Mouse (Mus musculus): ENCODE measurements at regions not wholly inside any gene's neighbourhood (a gene's known extent, or its start where the extent isn't known, plus 50 kb on each side); places are given as distances from the start of the nearest gene placed in this dataset.

DNA sequence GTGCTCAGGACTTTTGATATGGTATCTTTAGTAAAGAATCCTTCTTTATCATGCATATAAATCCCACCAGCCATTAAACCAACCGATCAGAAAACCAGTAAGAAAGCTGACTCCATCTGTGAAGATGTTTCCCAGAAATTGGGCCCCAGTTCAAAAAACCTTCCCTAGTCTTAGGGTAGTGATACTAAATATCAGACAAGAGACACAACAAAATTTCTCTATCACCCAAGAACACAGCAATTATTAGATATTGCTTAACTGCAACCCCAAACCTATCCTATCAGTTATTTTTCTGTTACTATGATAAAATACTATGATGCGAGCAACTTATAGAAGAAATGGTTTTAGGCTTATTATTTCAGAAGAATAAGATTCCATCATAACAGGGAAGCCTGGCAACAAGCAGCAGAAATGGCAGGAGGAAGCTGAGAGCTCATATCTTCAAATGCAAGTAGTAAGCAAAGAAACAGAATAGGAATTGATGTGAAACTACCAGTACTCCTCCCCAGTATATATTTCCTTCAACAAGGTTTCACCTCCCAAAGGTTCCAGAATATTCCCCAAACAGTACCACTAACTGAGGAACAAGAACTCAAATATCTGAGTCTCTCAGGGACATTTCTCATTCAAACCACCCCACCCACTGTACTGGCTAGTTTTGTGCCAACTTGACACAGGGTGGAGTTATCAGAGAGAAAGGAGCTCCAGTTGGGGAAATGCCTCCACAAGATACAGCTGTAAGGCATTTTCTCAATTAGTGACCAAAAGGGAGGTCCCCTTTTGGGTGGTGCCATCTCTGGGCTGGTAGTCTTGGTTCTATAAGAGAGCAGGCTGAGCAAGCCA is 234.1 kb downstream of the Tex13c3 start:
- no peak overlapping the region for H3K4me3 ChIP-seq (ENCODE audit: insufficient read depth, low read length)
- H3K27ac ChIP-seq (ENCODE audit: insufficient read depth, low read length), result no peak overlapping the region
- no peaks in the 10 kb centered on the region for H3K4me1 ChIP-seq (ENCODE audit: control insufficient read depth, insufficient read depth, low read length)
- TF ChIP-seq CTCF (IDR thresholded peaks at IDR 0.05; ENCODE audit: extremely low read depth, insufficient read depth, low read length) (no peak), POLR2A (IDR thresholded peaks at IDR 0.05; ENCODE audit: extremely low read depth, insufficient read depth, low read length) (no peak)

DNA sequence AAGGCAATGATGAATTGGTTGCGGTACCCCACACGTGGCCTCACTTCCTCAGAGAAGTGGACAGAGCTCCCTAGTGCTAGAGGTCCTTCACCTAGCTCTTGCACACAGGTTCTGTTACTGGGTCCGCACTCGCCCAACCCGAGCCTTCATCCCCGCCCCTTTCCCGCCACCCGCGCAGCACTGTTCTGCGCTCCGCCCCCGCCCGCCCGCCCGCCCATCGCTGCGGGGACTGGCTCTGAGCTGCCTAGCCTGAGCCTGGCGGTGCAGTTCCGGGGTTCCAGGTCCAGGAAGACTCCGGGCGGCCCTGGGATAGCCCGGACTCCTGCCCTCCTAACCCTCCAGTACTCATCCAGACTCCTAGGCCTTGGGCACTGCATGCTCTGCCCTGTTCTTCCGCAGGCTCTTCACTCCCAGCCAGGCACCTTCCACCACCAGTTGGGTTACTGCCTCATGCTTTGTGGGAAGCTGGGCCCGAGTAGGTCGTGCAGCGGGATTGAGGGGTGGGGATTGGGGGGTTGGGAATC is 243.3 kb downstream of the Tex13c3 start:
- no peaks in the 10 kb centered on the region for H3K4me1 ChIP-seq (ENCODE audit: control insufficient read depth, insufficient read depth, low read length)
- peak overlapping the region; percentile 96 for H3K4me3 ChIP-seq (ENCODE audit: insufficient read depth, low read length)
- peak overlapping the region; percentile 70 for H3K27ac ChIP-seq (ENCODE audit: insufficient read depth, low read length)
- TF ChIP-seq CTCF (IDR thresholded peaks at IDR 0.05; ENCODE audit: extremely low read depth, insufficient read depth, low read length), result no peak
- TF ChIP-seq POLR2A (IDR thresholded peaks at IDR 0.05; ENCODE audit: extremely low read depth, insufficient read depth, low read length), result peak; percentile 47; the same call in 1 of the 2 replicates

DNA sequence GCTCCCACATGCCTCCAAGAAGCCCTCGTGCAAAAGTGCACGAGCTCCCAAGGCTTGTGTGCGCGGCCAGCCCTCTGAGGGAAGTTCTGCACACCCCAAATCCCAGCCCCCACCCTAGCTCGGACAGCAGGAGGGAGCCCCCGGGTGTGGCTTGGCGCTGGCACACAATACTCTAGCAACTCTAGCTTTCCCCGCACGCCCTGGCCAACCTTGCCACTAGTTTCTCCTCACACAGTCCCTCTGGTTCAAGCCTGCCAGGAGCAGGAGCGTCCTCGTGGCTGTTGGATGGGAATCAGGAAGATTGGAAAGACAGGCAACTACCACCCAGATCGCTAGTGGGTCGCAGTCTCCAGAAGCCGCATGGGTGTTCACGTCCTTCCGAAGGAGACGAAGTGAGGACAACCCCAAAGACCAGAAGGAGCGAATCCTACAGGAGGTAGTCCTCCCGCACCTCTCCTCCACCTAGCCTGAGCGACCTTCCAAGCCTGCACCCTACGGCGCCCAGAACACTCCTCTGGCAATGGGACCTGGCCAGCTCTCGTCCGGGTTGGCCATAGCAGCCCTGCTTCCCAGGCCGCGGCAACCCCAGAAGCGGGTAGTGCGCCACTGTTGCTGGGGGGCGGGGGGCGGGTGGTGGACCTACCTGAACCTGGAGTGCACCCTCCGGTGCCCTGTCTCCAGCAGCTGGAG is 243.9 kb downstream of the Tex13c3 start:
- TF ChIP-seq POLR2A (IDR thresholded peaks at IDR 0.05; ENCODE audit: extremely low read depth, insufficient read depth, low read length) (no peak), CTCF (IDR thresholded peaks at IDR 0.05; ENCODE audit: extremely low read depth, insufficient read depth, low read length) (no peak)
- Histone ChIP-seq H3K4me1 (ENCODE audit: control insufficient read depth, insufficient read depth, low read length) (no peaks in the 10 kb centered on the region), H3K4me3 (ENCODE audit: insufficient read depth, low read length) (peak overlapping the region; percentile 96), H3K27ac (ENCODE audit: insufficient read depth, low read length) (peak overlapping the region; percentile 70)

DNA sequence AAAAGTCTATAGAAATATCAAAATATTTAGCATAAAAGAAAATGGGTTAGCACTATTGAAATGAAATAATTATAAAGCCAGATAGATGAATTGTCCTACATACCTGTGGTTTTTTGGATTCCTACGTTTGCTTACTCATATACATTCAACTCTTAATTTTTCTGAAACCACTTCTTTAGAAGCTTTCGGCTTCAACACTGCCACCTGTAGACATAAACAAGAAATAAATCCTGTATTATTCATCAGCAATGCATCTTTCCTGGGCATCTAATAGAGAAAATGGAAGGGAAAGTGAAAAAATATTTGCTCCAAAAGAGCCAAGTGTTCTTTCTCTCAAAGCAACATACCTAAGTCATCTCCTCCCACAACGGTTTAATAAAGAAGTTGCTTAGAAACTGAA is 245.7 kb downstream of the Tex13c3 start:
- Histone ChIP-seq H3K27ac (ENCODE audit: insufficient read depth, low read length) (no peak overlapping the region), H3K4me3 (ENCODE audit: insufficient read depth, low read length) (peak overlapping the region; percentile 96; the same call in 1 of the 2 replicates), H3K4me1 (ENCODE audit: control insufficient read depth, insufficient read depth, low read length) (no peaks in the 10 kb centered on the region)
- no peak for TF ChIP-seq CTCF (IDR thresholded peaks at IDR 0.05; ENCODE audit: extremely low read depth, insufficient read depth, low read length)
- TF ChIP-seq POLR2A (IDR thresholded peaks at IDR 0.05; ENCODE audit: extremely low read depth, insufficient read depth, low read length), result no peak

DNA sequence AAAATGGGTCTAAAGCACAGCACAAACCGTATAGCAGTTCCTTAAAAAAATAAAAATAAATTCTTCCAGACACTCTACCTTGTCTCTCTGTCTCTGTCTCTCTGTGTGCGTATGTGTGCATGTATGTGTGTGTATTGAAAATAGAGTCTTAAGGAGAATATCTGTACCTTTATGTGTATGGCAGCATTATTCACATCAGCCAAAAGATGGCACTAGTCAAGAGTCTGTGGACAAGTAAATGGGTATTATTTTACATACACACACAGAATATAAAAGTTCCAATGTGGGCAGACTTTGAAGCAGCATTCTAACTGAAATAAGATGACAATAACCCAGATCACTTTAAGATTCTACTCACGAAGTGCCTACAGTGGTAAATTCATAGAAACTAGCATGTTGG is 249.3 kb downstream of the Tex13c3 start:
- Histone ChIP-seq H3K27ac (ENCODE audit: insufficient read depth, low read length) (no peak overlapping the region), H3K4me3 (ENCODE audit: insufficient read depth, low read length) (no peak overlapping the region), H3K4me1 (ENCODE audit: control insufficient read depth, insufficient read depth, low read length) (no peaks in the 10 kb centered on the region)
- no peak for TF ChIP-seq POLR2A (IDR thresholded peaks at IDR 0.05; ENCODE audit: extremely low read depth, insufficient read depth, low read length)
- no peak for TF ChIP-seq CTCF (IDR thresholded peaks at IDR 0.05; ENCODE audit: extremely low read depth, insufficient read depth, low read length)

GRCm38 (mm10) chrX:19223336-19223735 is 257.8 kb downstream of the Tex13c3 start:
- TF ChIP-seq POLR2A (IDR thresholded peaks at IDR 0.05; ENCODE audit: extremely low read depth, insufficient read depth, low read length), result no peak
- TF ChIP-seq CTCF (IDR thresholded peaks at IDR 0.05; ENCODE audit: extremely low read depth, insufficient read depth, low read length), result no peak
- H3K27ac ChIP-seq (ENCODE audit: insufficient read depth, low read length), result no peak overlapping the region
- no peaks in the 10 kb centered on the region for H3K4me1 ChIP-seq (ENCODE audit: control insufficient read depth, insufficient read depth, low read length)
- H3K4me3 ChIP-seq (ENCODE audit: insufficient read depth, low read length), result no peak overlapping the region

GRCm38 (mm10) chrX:19220785-19221496 is 260.2 kb downstream of the Tex13c3 start:
- Histone ChIP-seq H3K27ac (ENCODE audit: insufficient read depth, low read length) (no peak overlapping the region), H3K4me3 (ENCODE audit: insufficient read depth, low read length) (no peak overlapping the region), H3K4me1 (ENCODE audit: control insufficient read depth, insufficient read depth, low read length) (no peaks in the 10 kb centered on the region)
- no peak for TF ChIP-seq POLR2A (IDR thresholded peaks at IDR 0.05; ENCODE audit: extremely low read depth, insufficient read depth, low read length)
- no peak for TF ChIP-seq CTCF (IDR thresholded peaks at IDR 0.05; ENCODE audit: extremely low read depth, insufficient read depth, low read length)

- no peak overlapping the region for H3K4me3 ChIP-seq (ENCODE audit: insufficient read depth, low read length)
- H3K27ac ChIP-seq (ENCODE audit: insufficient read depth, low read length), result no peak overlapping the region
- no peaks in the 10 kb centered on the region for H3K4me1 ChIP-seq (ENCODE audit: control insufficient read depth, insufficient read depth, low read length)
- TF ChIP-seq POLR2A (IDR thresholded peaks at IDR 0.05; ENCODE audit: extremely low read depth, insufficient read depth, low read length) (no peak), CTCF (IDR thresholded peaks at IDR 0.05; ENCODE audit: extremely low read depth, insufficient read depth, low read length) (no peak)
Measured at GRCm38 (mm10) chrX:19219727-19220126, 261.4 kb downstream of the Tex13c3 start.

DNA sequence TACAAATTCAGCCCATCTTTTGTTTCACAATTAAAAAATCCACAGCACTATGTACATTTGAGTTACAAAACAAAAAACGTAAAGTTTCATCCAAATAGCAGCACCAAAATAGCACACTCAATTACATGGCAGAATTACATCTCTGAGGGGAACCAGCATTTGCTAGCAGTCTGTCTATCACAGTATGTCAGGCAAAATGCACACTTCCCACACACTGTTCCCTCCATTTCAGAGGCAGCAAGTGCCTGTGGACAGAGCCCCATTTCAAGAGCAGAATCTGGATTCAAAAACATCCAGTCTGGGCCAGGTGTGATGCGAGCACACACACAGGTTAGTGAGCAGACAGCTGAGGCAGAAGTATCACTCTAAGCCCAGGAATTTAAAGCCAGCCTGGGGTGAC is 261.8 kb downstream of the Tex13c3 start:
- H3K27ac ChIP-seq (ENCODE audit: insufficient read depth, low read length), result no peak overlapping the region

More for the DNA sequence above, 261.8 kb downstream of the Tex13c3 start:
- no peak overlapping the region for H3K4me3 ChIP-seq (ENCODE audit: insufficient read depth, low read length)
- TF ChIP-seq POLR2A (IDR thresholded peaks at IDR 0.05; ENCODE audit: extremely low read depth, insufficient read depth, low read length) (no peak), CTCF (IDR thresholded peaks at IDR 0.05; ENCODE audit: extremely low read depth, insufficient read depth, low read length) (no peak)
- H3K4me1 ChIP-seq (ENCODE audit: control insufficient read depth, insufficient read depth, low read length), result no peaks in the 10 kb centered on the region

All from cortical plate, adult 2 months (tissue).